Mouse (Mus musculus): ENCODE data around the gene Vps16. TPM values are rescaled to one million over a fixed set of nuclear protein-coding genes. Genes with fewer than 3 reads are reported as not detected.
A peak's percentile ranks its signal among the peaks of the same experiment; 100 is the strongest.

Gene Vps16
- 102 TPM in 2 replicates for polyA plus RNA-seq (2015; fragmentation: Nextera tagmentation; extraction: Ambion mirVana)

DNA sequence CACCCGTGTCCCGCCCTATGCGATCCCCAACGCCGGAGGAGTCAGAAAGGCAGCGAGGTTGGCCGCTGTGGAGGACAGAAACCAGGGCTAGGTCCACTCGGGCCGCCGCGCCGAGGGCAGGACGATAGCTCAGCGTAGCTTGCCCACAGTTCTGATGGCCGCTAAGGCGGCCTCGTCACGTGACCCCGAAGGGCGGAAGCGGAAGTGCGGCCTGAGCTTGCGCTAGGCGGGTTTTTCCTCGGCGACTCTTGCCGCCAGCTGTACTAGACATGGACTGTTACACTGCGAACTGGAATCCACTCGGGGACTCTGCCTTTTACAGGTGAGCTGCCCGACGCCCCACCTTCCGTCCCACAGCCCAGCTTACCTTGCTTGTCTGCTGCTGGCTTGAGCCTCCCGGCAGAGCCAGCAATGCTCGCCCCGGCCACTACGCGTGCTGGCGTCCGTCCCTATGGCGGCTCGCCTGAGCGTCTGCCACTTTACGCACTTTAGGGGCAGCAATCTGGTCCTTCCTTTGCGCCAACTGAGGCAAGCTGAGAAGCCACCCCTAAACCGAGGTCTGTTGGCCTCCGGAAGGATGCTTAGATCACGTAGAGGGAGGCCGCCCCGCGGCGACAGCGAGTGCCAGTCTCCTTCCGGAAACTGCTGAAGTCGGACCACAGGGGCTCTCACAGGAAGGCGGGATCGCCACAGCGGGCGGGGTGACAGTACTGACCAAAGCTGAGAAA lies at the start of gene Vps16, which contains the start of gene Pced1a:
Gene Vps16 (plus strand): TSS at position 214 of the 728 bp plus-strand sequence.
Gene Pced1a (minus strand): TSS at position 576 of the 728 bp plus-strand sequence.
- WGBS, result under 1% methylated on average over 56 of the region's 58 CpGs
- ATAC-seq (ENCODE audit: low FRiP score), result peak; percentile 96

DNA sequence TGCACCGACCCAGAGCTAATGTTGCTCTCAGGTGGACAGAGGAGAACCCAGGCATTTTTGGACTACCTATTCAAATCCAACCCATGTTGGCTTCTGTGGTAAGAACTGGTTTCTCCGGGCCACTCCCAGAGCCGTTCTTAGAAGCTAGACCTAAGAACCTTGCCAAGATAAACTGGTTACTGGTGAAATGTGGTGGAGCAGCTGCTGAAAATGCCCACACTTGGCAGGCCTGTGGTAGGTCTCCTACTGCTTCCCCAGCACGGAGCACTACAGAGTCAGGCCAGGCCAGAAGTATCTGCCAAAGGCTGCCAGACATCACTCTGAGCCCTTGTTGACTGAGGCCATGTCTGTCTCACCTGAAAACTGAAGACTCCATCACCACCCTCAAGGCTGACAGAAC lies 49.2 kb upstream of the Vps16 start:
- H3K9ac ChIP-seq (replicated peaks), result no peak overlapping the region
- 82% methylated on average over 4 of the region's 4 CpGs for WGBS
- no peak overlapping the region for H3K4me3 ChIP-seq (replicated peaks)
- no peak for ATAC-seq (ENCODE audit: low FRiP score)
- no peaks in the 10 kb centered on the region for H3K27me3 ChIP-seq (replicated peaks)
- H3K4me2 ChIP-seq, result no peak overlapping the region
- no peaks in the 10 kb centered on the region for H3K4me1 ChIP-seq
- H3K9me3 ChIP-seq (replicated peaks), result no peaks in the 10 kb centered on the region
- H3K27ac ChIP-seq (replicated peaks), result no peak overlapping the region
- H3K36me3 ChIP-seq, result no peaks in the 10 kb centered on the region

More for the DNA sequence above, at the start of gene Vps16, which contains the start of gene Pced1a:
- peak within 1 kb of the TSS; percentile 83 for H3K4me2 ChIP-seq
- peak within 1 kb of the TSS; percentile 68 for H3K9ac ChIP-seq (replicated peaks)
- 0 out of 2 replicates have a peak, but pooled peaks cover 3% of the 10 kb centered on the region for H3K36me3 ChIP-seq
- H3K27me3 ChIP-seq (replicated peaks), result no peaks in the 10 kb centered on the region
- H3K27ac ChIP-seq (replicated peaks), result peak within 1 kb of the TSS; percentile 96
- H3K4me3 ChIP-seq (replicated peaks), result peak within 1 kb of the TSS; percentile 75
- no peaks in the 10 kb centered on the region for H3K9me3 ChIP-seq (replicated peaks)
- H3K4me1 ChIP-seq, result peaks cover 44% of the 10 kb centered on the region

DNA sequence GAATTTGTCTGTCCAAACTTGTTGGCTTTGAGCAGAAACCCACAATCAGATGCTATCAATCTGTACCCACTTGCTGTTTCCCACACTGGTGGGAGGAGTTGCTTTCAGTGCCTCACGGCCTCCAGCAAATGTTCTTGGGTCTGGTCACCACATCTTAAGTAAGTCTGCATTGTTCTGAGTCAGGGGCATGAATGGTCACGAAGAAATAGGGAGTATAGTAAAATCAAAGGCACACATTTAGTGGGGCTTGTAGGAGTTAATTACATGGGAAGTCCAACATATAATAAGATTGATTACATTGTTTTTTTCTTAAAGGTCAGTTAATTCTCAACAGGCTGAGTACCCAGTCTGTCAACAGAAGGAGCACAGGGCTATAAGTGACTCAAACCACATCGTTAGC lies 40.9 kb upstream of the Vps16 start:
- ATAC-seq (ENCODE audit: low FRiP score), result no peak
- WGBS, result 33% methylated on average over 3 of the region's 3 CpGs

DNA sequence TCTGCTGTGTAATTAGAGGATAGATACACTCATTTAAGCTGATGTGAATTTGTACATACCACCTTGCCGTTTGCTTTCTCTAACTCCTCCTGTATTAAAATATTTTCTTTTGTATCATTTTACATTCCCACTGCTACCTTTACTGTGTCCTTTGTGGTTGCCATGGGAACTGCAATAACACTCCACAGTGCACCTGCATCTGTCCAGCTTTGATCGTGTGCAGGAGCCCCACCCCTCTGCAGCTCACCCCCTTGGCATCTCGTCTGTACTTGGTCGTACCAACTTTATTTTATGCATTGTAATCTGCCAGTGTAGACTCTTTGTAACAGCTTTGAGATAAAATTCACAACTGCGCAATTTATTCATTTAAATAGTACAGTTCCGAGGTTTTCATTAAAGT lies 40.2 kb upstream of the Vps16 start:
- H3K4me1 ChIP-seq, result no peaks in the 10 kb centered on the region
- H3K27ac ChIP-seq (replicated peaks), result no peak overlapping the region
- no peaks in the 10 kb centered on the region for H3K9me3 ChIP-seq (replicated peaks)
- no peak overlapping the region for H3K9ac ChIP-seq (replicated peaks)
- no peak for ATAC-seq (ENCODE audit: low FRiP score)
- H3K4me3 ChIP-seq (replicated peaks), result no peak overlapping the region
- 0 out of 2 replicates have a peak, but pooled peaks cover 3% of the 10 kb centered on the region for H3K27me3 ChIP-seq (replicated peaks)
- H3K36me3 ChIP-seq, result no peaks in the 10 kb centered on the region
- 66% methylated on average over 6 of the region's 6 CpGs for WGBS
- H3K4me2 ChIP-seq, result no peak overlapping the region

More for the DNA sequence above, 40.9 kb upstream of the Vps16 start:
- no peaks in the 10 kb centered on the region for H3K9me3 ChIP-seq (replicated peaks)
- H3K9ac ChIP-seq (replicated peaks), result no peak overlapping the region
- H3K4me2 ChIP-seq, result no peak overlapping the region
- no peaks in the 10 kb centered on the region for H3K4me1 ChIP-seq
- no peak overlapping the region for H3K4me3 ChIP-seq (replicated peaks)
- 0 out of 2 replicates have a peak, but pooled peaks cover 3% of the 10 kb centered on the region for H3K27me3 ChIP-seq (replicated peaks)
- no peak overlapping the region for H3K27ac ChIP-seq (replicated peaks)
- H3K36me3 ChIP-seq, result no peaks in the 10 kb centered on the region

DNA sequence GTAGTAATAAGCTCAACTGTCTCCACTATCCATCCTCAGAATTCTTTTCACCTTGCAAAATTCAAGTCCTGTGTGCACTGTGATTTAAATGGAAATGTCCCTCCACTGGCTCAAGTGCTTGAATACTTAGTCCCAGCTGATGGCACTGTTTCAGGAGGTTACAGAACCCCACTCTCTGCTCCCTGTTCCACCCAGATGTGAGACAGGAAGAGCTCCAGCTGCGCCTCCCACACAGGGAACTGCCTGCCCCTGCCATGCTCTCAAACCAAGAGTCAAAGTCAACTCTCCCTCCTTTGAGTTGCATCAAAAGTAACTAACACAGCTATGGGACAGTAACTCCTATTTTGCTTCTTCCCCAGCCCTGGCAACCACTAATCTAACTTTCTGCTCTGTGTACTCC lies 37.9 kb upstream of the Vps16 start:
- Histone ChIP-seq H3K36me3 (peaks cover 5% of the 10 kb centered on the region; the same call in 1 of the 2 replicates), H3K4me2 (no peak overlapping the region), H3K27me3 (replicated peaks) (0 out of 2 replicates have a peak, but pooled peaks cover 3% of the 10 kb centered on the region), H3K9ac (replicated peaks) (no peak overlapping the region), H3K4me3 (replicated peaks) (no peak overlapping the region), H3K27ac (replicated peaks) (no peak overlapping the region), H3K4me1 (no peaks in the 10 kb centered on the region), H3K9me3 (replicated peaks) (no peaks in the 10 kb centered on the region)
- no peak for ATAC-seq (ENCODE audit: low FRiP score)
- 82% methylated on average over 1 of the region's 1 CpGs for WGBS

DNA sequence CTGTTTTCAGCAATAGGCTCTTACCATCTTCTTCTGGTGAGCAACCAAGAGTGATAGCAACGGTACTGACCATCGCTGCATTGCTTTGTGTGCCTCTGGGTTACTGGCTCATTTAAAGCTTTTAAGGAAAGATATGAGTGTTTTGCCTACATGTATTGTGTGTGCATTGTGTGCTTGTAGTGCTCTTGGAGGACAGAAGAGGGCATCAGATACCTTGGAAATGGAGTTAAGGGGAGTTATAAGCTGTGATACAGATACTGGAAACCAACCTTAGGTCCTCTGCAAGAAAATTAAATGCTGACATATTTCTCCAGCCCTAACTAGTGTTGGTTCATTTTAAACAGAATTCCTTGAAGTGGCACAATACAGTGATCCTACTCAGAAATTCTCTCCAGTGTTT lies 35.3 kb upstream of the Vps16 start:
- Histone ChIP-seq H3K27me3 (replicated peaks) (0 out of 2 replicates have a peak, but pooled peaks cover 3% of the 10 kb centered on the region), H3K4me1 (no peaks in the 10 kb centered on the region), H3K36me3 (peaks cover 16% of the 10 kb centered on the region), H3K9ac (replicated peaks) (no peak overlapping the region), H3K4me2 (no peak overlapping the region), H3K9me3 (replicated peaks) (no peaks in the 10 kb centered on the region), H3K4me3 (replicated peaks) (no peak overlapping the region), H3K27ac (replicated peaks) (no peak overlapping the region)
- 81% methylated on average over 2 of the region's 2 CpGs for WGBS
- no peak for ATAC-seq (ENCODE audit: low FRiP score)

DNA sequence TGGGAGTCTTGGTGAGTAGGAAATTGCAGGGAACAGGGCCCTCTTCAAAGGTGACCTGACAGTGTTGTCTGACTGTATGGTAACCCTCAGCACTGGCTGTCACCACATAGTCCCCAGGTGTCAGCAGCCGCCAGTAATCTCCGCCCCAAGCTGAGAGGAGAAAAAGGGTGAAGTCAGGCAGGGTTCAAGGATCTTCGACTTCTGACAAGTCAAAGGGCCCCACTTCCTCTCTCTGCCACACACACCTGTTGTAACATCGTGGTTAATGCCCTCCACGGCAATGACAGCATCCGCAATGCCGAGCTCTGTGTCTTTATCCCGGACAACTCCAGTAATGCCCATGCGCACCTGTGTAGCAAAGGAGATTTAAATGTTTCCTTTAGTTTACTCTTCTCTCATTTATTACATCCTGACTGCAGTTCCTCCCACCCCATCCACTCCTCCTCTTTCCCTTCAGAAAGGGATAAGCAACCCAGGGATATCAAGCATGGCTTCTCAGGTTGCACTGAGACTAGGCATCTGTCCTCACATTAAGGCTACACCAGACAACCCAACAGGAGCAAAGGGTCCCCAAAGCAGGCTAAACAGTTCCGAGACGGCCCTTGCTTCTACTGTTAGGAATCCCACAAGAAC lies 33.0 kb upstream of the Vps16 start:
- H3K27me3 ChIP-seq (replicated peaks), result 0 out of 2 replicates have a peak, but pooled peaks cover 3% of the 10 kb centered on the region
- no peaks in the 10 kb centered on the region for H3K4me1 ChIP-seq
- H3K4me2 ChIP-seq, result no peak overlapping the region
- no peak overlapping the region for H3K27ac ChIP-seq (replicated peaks)
- H3K36me3 ChIP-seq, result peaks cover 16% of the 10 kb centered on the region
- H3K9me3 ChIP-seq (replicated peaks), result no peaks in the 10 kb centered on the region
- no peak overlapping the region for H3K4me3 ChIP-seq (replicated peaks)
- 86% methylated on average over 11 of the region's 11 CpGs for WGBS
- ATAC-seq (ENCODE audit: low FRiP score), result no peak
- H3K9ac ChIP-seq (replicated peaks), result no peak overlapping the region

DNA sequence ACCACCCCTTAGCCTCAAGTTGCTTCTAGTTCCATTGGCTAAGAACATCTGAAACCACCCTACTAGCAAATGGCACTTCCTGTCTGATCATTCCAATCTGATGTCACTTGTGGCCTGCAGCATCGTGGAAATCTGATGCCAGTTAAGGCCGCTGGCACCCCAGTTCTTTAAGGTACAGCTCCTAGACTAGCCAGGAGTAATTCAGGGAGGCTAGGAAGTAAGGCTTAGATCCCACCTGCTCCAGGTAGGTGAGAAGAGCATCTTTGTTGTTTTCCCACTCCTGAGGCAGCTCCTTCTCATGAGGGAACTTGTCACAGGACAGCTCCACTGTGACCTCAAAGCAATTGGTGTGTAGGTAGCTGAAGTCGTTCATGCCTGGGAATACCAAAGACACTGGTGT lies 31.3 kb upstream of the Vps16 start:
- H3K27ac ChIP-seq (replicated peaks), result no peak overlapping the region
- H3K9me3 ChIP-seq (replicated peaks), result no peaks in the 10 kb centered on the region
- no peak overlapping the region for H3K4me2 ChIP-seq
- H3K27me3 ChIP-seq (replicated peaks), result peaks cover 1% of the 10 kb centered on the region; the same call in 1 of the 2 replicates
- WGBS, result 90% methylated on average over 3 of the region's 3 CpGs
- ATAC-seq (ENCODE audit: low FRiP score), result no peak
- no peak overlapping the region for H3K4me3 ChIP-seq (replicated peaks)
- H3K4me1 ChIP-seq, result peaks cover 14% of the 10 kb centered on the region
- H3K36me3 ChIP-seq, result peaks cover 16% of the 10 kb centered on the region
- no peak overlapping the region for H3K9ac ChIP-seq (replicated peaks)

DNA sequence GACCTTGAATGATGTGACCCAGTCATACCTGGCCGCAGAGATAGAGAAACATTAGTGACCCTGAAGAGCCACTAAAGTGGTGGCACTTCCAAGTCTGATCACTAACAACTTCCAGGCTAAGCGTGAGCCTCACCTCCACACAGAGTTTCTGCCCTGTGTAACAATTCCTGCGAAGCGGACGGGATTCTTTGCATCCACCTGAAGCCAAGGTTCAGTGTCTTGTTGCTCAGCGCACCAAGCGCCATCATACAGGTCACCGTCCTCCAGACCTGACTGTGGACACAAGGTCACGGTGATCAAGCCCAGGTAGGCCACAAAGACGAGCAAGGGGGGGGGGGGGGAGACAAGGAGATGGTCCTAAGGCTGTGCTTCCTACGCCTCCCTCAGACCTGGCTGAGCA lies 28.4 kb upstream of the Vps16 start:
- Histone ChIP-seq H3K36me3 (peaks cover 13% of the 10 kb centered on the region), H3K9me3 (replicated peaks) (no peaks in the 10 kb centered on the region), H3K27ac (replicated peaks) (no peak overlapping the region), H3K27me3 (replicated peaks) (peaks cover 12% of the 10 kb centered on the region), H3K4me1 (peaks cover 19% of the 10 kb centered on the region), H3K4me2 (no peak overlapping the region), H3K4me3 (replicated peaks) (no peak overlapping the region), H3K9ac (replicated peaks) (no peak overlapping the region)
- ATAC-seq (ENCODE audit: low FRiP score), result no peak
- WGBS, result 95% methylated on average over 11 of the region's 11 CpGs

DNA sequence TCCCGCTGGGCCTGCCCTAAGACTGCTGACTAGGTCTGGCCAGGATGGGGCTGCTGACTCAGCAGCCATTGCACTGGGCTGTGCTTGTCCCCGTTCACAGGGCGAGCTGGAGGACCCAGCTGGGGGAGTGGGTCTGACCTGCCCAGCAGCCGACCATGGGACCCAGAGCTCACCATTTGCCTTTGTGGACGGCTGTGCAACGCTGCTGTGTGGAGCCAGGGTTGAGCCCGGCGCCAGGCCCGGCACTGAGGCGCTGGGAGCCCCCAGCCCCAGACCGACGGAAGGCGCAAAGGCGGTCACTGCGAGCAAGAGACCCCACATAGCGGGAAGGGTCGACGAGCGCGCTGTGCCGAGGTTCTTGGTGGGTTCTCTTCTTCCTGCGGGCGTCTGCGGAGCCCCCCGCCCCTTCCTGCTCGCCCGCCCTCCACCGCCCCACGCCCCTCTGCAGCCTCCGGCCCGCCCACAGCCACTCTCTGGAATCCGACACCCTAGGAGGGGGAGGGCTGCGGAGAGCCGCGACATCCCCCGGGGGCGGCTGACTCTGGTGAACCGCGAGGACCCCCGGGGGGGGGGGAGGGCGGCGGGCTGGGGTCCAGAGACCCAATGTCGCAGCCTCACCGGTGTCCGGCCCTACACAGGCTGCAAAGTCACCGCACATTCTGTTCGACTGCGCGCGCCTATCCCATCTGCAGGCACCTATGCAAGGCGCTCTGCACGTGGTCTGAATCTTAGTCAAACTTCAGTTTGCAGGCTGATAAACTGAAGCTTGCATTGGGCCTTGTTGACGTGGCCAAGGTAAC lies 26.8 kb upstream of the Vps16 start, which contains the start of gene Cpxm1:
Gene Cpxm1 (minus strand): TSS at position 389 of the 800 bp plus-strand sequence.
- Histone ChIP-seq H3K4me3 (replicated peaks) (peak within 1 kb of the TSS; percentile 51), H3K9me3 (replicated peaks) (no peaks in the 10 kb centered on the region), H3K36me3 (peaks cover 9% of the 10 kb centered on the region), H3K9ac (replicated peaks) (peak within 1 kb of the TSS; percentile 59), H3K4me1 (peaks cover 19% of the 10 kb centered on the region), H3K27ac (replicated peaks) (no peak within 1 kb of the TSS), H3K27me3 (replicated peaks) (peaks cover 12% of the 10 kb centered on the region), H3K4me2 (peak within 1 kb of the TSS; percentile 95)
- 1% methylated on average over 43 of the region's 53 CpGs for WGBS
- ATAC-seq (ENCODE audit: low FRiP score), result peak; percentile 88

DNA sequence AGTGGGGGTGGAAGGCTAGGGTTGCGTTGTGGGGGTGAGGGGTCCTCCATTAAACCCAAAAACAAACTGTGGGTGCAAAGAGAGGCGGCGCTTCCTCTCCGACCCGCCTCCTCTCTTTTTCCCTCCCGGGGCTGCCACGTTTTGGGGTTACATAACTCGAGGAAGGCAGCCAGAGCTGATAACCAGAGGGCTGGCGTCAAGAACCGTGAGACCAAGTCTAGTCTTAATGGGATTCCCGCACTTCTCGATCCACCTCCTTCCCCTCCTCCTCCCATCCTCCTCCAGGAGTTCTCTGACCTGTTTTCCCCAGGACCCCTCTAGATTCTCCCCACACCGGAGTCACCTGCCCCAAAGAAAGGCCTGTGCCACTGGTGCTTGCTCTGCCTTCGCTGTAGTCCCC lies 26.0 kb upstream of the Vps16 start:
- Histone ChIP-seq H3K27ac (replicated peaks) (no peak overlapping the region), H3K27me3 (replicated peaks) (peaks cover 12% of the 10 kb centered on the region), H3K9ac (replicated peaks) (no peak overlapping the region), H3K4me2 (peak overlapping the region; percentile 95), H3K4me1 (peaks cover 19% of the 10 kb centered on the region), H3K9me3 (replicated peaks) (no peaks in the 10 kb centered on the region), H3K36me3 (0 out of 2 replicates have a peak, but pooled peaks cover 4% of the 10 kb centered on the region), H3K4me3 (replicated peaks) (peak overlapping the region; percentile 51)
- WGBS, result 25% methylated on average over 14 of the region's 14 CpGs
- ATAC-seq (ENCODE audit: low FRiP score), result no peak

Measured in neural tube, embryonic 15.5 days (tissue).